Mouse (Mus musculus): ENCODE results near the gene D5Ertd579e.

- TF ChIP-seq GATA1 (IDR thresholded peaks at IDR 0.05; ENCODE audit: borderline replicate concordance, low read length), result no peak
- no peak for TF ChIP-seq FLI1 (IDR thresholded peaks at IDR 0.05; ENCODE audit: low read length)
Measured at GRCm38 (mm10) chr5:36556906-36557305, 138.9 kb downstream of the D5Ertd579e start.

All from megakaryocyte, embryonic 14.5 days (primary cell).